Mouse (Mus musculus): ENCODE measurements around the gene Tmem14a.
"Not testable (repeated sequence)": the region's sequence is repeated elsewhere in the genome, so short reads cannot be mapped to it uniquely, and the experiment has no call there.

Tmem14a gene

GRCm38 (mm10) chr1:21252566-21253302, 34.4 kb downstream of the Tmem14a start:
- in situ Hi-C loops (cut with MboI, MseI): no loop called here

DNA sequence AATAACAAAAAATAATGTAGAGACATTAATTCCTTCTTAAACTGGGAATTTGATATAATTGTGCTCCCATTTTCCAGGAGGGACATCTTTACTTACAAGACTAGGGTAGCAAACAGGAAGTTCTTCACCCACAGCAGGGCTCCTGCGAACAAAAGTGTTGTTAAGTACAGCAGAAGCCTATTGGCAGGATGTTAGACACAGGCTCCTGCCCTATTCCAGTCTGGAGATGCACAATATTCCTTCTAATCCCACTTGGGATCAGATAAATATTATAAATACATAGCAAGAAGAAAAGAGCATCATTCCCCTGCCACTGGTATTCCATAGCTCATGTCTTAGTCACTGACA, 34.9 kb downstream of the Tmem14a start:
- in situ Hi-C loops (cut with MboI, MseI): no loop called here

DNA sequence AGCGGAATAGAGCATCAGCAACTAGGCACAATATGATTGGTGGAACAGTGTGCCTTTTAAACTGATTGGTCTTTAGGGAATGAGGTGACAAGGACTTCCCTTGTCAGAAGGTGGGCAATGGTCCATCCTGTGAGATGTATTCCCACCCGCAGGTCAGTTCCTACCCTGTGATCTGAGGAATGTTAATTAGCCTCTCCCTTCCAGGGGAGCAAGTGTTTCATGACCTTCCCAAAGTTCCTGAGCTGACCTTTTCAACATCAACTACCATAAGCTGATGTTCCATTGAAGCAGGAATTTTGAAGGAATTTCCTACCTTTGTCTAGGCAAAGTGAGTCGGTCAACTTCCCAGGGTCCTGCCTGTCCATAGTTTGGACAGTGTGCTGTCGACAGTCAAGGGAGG, 35.5 kb downstream of the Tmem14a start:
- in situ Hi-C loops (cut with MboI, MseI): no loop called here

DNA sequence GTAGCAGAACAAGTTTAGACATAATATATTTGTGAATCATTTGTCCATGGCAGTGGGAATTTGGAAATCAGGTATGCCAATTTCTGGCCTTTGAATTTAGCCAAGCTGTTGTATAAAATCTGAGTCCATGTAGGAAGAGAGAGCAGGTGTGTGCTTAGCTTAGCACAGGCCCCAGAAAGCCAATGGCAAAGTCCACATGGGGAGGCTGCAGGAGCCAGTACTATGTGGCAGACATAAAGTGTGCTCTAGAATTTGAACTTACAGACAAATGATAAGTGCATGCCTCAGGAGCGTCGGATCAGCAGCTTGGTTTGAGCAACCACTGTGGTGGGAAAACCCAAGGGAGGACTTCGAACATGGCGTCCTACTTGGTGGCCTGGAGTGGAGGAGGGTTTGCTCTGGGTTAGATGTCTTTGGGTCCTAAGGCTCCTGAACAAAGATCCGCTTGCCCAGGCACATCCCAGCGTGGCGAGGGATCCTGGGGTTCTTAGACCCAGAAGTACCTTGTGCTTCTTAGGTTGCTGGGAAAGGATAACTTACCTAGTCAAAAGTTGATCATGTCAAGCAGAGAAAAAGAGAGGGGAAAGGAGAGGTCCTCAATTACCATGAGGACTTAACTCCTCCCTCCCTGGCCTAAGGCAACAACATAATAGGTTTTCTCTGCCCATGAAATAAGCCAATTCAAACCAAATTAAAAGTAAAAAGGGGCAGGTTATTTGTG, 37.4 kb downstream of the Tmem14a start:
- in situ Hi-C loops (cut with MboI, MseI): no loop called here

DNA sequence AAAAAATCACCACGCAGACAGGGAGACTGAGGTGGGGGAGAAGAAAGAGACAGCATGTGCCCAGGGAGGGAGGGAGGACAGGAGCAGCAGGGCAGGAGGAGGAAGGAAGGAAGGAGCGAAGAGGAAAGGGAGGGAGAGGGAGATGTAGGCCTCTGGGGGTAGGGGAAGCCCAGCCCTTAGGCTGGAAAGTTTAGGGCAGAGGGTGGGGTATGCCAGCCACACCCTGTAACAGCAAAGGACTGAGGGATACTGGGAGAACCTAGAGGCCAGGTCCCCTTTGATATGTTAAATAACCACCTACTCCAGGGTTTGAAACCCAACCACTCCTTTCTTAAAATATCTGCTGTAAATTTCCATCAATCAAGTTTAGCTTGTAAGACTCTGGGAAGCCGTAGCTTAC, 38.0 kb downstream of the Tmem14a start:
- in situ Hi-C loops (cut with MboI, MseI): no loop called here

- in situ Hi-C loops (cut with MboI, MseI): no loop called here
Observed at GRCm38 (mm10) chr1:21256871-21257270, 38.5 kb downstream of the Tmem14a start.

- in situ Hi-C loops (cut with MboI, MseI): loop anchor here (5.0 kb wide), 1 partner anchor 33 kb away; no protein-coding TSS in a partner anchor
Observed at GRCm38 (mm10) chr1:21259981-21260380, 41.6 kb downstream of the Tmem14a start.

- in situ Hi-C loops (cut with MboI, MseI): loop anchor here (5.0 kb wide), 1 partner anchor 35 kb away; no protein-coding TSS in a partner anchor
Observed at GRCm38 (mm10) chr1:21262401-21262800, 44.0 kb downstream of the Tmem14a start.

DNA sequence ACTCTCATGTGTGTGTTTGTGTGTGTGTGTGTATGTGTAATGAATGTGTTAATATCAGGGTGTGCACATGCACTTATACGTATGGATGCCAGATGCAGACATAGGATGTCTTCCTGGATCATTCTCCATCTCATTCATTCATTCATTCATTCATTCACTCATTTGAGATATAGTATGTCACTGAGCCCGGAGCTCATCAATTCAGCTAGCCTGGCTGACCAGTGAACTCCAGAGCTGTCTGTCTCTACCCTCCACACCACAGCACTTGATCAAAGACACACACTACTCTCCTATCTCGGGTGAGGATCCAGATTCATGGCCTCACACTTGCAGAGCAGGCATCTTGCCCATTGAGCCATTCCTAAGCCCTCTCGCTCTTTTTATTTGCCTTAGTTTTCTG, 45.6 kb downstream of the Tmem14a start:
- in situ Hi-C loops (cut with MboI, MseI): loop anchor here (5.0 kb wide), 1 partner anchor 37 kb away; no protein-coding TSS in a partner anchor

GRCm38 (mm10) chr1:21264747-21265146, 46.4 kb downstream of the Tmem14a start:
- in situ Hi-C loops (cut with MboI, MseI): loop anchor here (5.0 kb wide), 1 partner anchor 37 kb away; no protein-coding TSS in a partner anchor

DNA sequence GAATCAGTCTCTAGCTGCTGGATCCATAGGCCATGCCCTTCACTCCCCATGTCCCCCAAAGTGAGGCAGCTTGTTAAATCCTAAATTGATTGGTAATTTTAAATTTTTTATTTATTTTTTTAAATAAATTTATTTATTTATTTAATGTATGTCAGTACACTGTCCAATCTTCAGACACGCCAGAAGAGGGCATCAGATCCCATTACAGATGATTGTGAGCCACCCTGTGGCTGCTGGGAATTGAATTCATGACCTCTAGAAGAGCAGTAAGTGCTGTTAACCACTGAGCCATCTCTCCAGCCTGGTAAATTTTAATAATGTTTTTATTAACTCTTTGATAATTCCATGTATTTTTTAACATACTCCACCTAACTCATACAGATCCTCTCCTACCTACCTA, 48.4 kb downstream of the Tmem14a start:
- in situ Hi-C loops (cut with MboI, MseI): no loop called here

GRCm38 (mm10) chr1:21267466-21267865, 49.1 kb downstream of the Tmem14a start:
- in situ Hi-C loops (cut with MboI, MseI): not testable (repeated sequence)

DNA sequence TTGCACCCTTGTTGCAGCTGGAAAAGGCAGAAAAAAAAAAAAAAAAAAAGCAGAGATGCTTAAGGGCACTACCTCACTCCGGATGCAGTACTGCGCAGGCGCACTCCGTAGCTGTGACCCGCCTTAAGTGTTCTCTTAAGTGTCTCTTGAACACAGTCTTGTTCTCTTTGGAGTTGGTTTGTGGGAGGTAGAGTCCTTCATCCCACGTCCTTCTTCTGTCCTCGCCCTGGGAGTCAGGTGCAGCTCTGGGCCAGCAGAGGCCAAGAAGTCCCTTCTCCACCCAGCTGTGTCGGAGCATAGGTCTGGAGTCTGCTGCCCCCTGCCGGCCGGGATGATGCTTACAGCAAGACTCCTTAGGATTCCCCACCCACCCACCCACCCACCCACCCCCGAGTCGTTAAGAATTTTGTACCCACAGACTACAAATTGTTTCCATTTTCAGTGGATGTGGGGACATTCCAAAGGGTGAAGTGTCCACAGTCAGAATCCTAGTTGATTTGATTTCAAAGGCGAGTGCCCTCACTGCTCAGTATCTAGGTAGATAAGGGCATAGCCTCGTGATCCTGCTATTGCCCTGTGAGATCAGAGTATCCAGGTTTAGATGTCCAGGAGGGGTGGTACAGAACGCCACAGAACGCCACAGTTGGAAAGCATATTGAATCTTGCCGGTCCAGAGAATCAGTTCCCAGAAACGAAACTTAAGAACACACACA, 53.1 kb downstream of the Tmem14a start:
- in situ Hi-C loops (cut with MboI, MseI): no loop called here

DNA sequence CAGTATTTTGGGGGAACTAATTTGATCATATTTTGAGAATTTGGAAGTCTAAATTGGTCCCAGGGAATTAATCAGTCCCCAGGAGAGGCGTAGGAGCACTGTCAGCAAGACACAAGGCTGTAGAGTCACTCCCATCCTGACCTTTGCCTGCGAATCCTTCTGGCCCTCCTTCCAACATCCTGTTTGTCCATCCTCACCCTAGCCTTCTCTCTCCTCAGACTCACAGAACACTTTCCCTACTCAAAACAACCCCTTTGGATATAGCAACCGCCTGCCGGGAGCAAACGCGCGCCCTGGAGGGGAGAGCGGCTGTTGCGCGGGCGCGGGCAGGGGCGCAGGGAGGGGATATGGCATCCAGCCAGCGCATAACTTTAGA, 53.7 kb downstream of the Tmem14a start:
- in situ Hi-C loops (cut with MboI, MseI): no loop called here

- in situ Hi-C loops (cut with MboI, MseI): no loop called here
Observed at GRCm38 (mm10) chr1:21273091-21273490, 54.7 kb downstream of the Tmem14a start.

- in situ Hi-C loops (cut with MboI, MseI): loop anchor here (5.0 kb wide), 1 partner anchor 63 kb away; no protein-coding TSS in a partner anchor
Observed at GRCm38 (mm10) chr1:21274437-21275040, 56.2 kb downstream of the Tmem14a start.

DNA sequence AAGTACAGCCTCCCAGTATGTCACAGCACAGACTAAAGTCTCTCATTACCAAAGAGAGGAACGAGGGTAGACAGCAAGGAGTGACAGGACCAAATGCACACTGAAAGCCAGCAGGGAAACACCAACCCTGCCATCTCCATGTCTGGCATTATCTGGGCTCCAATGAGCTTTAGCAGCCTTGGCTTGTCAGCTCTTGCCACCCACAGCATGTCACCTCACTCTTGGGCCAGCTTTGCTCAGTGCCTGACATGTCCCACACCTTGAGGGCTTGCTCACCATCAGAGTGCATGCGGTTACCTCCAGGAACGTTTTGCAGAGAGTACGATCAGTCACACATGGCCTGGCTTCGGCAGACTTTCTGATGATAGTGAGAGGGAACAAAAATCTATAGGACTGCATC, 57.0 kb downstream of the Tmem14a start:
- in situ Hi-C loops (cut with MboI, MseI): loop anchor here (5.0 kb wide), 1 partner anchor 62 kb away; no protein-coding TSS in a partner anchor

DNA sequence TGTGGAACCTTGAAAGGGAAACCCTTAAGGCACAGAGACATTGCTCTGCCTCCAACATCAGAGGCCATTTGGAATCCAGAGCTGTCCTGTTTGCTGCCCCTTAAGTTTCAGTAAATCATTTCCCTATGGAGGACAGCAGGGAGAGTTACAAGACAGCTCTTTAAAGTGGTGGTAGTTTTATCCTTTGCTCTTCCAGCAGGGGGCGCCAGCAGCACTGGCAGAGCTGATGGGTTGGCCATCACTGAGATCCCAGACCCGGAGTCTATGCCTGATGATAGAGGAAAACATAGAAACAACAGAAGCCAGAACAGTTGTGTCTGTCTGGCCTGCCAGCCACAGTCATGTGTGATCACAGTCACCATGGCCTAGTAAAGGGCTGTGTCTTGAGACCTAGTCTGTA, 57.8 kb downstream of the Tmem14a start:
- in situ Hi-C loops (cut with MboI, MseI): loop anchor here (5.0 kb wide), 1 partner anchor 61 kb away; no protein-coding TSS in a partner anchor
